Mouse (Mus musculus) thymus, adult 2 months (tissue): ENCODE results near the gene Tpo.

Experiments
- CTCF ChIP-seq: fragments of 200-500 bp; IDR thresholded peaks from 2 replicates; pipeline ENCODE4 v1.5.1; 2012; ENCODE audit warnings: mild to moderate bottlenecking, control low read depth, low read length, moderate library complexity, borderline replicate concordance; ENCODE audit not compliant: control insufficient read depth, poor library complexity, insufficient read depth; ENCODE audit errors: extremely low read depth
- POLR2A ChIP-seq: fragments of 200-500 bp; IDR thresholded peaks from 2 replicates; pipeline ENCODE4 v1.6.1; 2012; ENCODE audit warnings: mild to moderate bottlenecking, low read length, control low read depth, moderate library complexity; ENCODE audit not compliant: control insufficient read depth, poor library complexity, insufficient read depth; ENCODE audit errors: extremely low read depth

- no peak for TF ChIP-seq CTCF
- no peak for TF ChIP-seq POLR2A
Observed at GRCm38 (mm10) chr12:30040150-30040549, 92.3 kb downstream of the Tpo start.
